Mouse (Mus musculus) left cerebral cortex, adult 2 months (tissue): ENCODE measurements at regions not wholly inside any gene's neighbourhood (a gene's known extent, or its start where the extent isn't known, plus 50 kb on each side); places are given as distances from the start of the nearest gene placed in this dataset.

ENCODE experiments used
- DNase-seq, 2 experiments: peaks; one replicate each; pipeline ENCODE4 v3.0.0; 2021 to 2022; ENCODE audit warnings: low spot score in 2 of 2, mixed read lengths in 1 of 2; ENCODE audit errors: extremely low spot score in 1 of 2
- H3K27ac ChIP-seq: fragments of 200-600 bp; 2 replicates; pipeline ENCODE4 v1.8.1; 2022
- H3K4me3 ChIP-seq: fragments of 200-600 bp; 2 replicates; pipeline ENCODE4 v1.8.1; 2022
- CTCF ChIP-seq: fragments of 200-600 bp; IDR thresholded peaks from 2 replicates; pipeline ENCODE4 v1.8.1; 2022; ENCODE audit warnings: antibody characterized with exemption, mild to moderate bottlenecking, moderate library complexity
- intact Hi-C: fragments of 180-260 bp; cut with DNase I; formaldehyde crosslinking; loops from one replicate; pipeline ENCODE4 v1.15.1; 2025

- TF ChIP-seq CTCF = no peak
- peak; percentile 17 to 23 for DNase-seq
- Histone ChIP-seq H3K4me3 (no peak overlapping the region), H3K27ac (no peak overlapping the region)
- intact Hi-C loops = no loop called here
Observed at GRCm38 (mm10) chr4:93225105-93225504, 110.2 kb downstream of the Tusc1 start.

GRCm38 (mm10) chr4:93220747-93221146 is 114.6 kb downstream of the Tusc1 start:
- DNase-seq = no peak
- no peak overlapping the region for H3K4me3 ChIP-seq
- intact Hi-C loops = no loop called here
- TF ChIP-seq CTCF = no peak
- no peak overlapping the region for H3K27ac ChIP-seq

GRCm38 (mm10) chr4:93208399-93208798 is 126.9 kb downstream of the Tusc1 start:
- no peak for TF ChIP-seq CTCF
- no peak overlapping the region for H3K4me3 ChIP-seq
- DNase-seq = no peak
- intact Hi-C loops = no loop called here
- no peak overlapping the region for H3K27ac ChIP-seq

GRCm38 (mm10) chr4:93199811-93200210 is 135.5 kb downstream of the Tusc1 start:
- Histone ChIP-seq H3K4me3 (no peak overlapping the region), H3K27ac (no peak overlapping the region)
- TF ChIP-seq CTCF = no peak
- intact Hi-C loops = no loop called here
- no peak for DNase-seq

GRCm38 (mm10) chr4:93184332-93184731 is 151.0 kb downstream of the Tusc1 start:
- TF ChIP-seq CTCF = no peak
- Histone ChIP-seq H3K4me3 (no peak overlapping the region), H3K27ac (no peak overlapping the region)
- no peak for DNase-seq
- intact Hi-C loops = no loop called here
